Mouse (Mus musculus): ENCODE measurements around the gene Mmp24. TPM values are rescaled to one million over a fixed set of nuclear protein-coding genes. Genes with fewer than 3 reads are reported as not detected.

The Mmp24 gene
- polyA plus RNA-seq, 1 experiment from 2014 or later, result 16.2 TPM

DNA sequence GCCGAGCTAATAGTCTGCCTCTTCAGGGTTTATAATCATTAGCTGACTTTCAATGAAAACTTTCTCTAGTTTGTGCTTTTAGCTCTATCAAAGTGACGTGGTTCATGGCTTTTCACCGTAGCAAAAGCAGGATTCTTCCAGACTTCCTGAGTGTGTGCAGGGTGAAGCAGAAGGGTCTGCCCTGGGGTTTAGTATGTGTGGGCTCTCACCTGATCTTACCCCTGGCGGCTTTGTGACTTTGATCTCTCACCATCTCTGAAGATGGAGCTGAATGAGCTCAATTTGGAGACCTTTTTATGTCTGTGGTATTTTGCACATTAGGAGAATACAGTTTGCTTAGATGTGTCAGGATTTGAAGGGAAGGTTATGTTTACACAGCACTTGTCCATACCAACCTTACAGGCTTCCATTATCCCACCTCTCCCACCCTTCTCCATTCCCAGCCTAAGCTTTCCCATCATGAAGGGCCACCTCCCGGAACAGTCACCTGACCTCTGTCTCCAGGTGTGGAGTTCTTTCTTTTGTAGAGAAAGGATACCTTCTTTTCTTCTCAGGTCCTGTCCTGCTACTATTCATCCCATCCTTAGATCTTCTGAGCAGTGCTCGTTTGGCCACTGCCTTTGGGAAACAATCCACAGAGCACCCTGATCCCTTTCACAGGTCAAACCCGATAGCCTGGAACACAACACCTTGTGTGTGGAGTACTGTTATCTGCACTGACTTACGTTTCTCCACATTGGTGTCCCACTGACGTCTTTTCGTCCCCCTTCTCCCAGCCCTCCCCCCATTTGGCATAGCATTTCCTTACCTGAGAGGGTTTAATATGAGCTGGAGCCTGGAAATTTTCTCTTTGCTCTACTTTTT is 1.9 kb downstream of the Mmp24 start:
- no peak for ATAC-seq (ENCODE audit: low FRiP score)
- Histone ChIP-seq H3K4me2 (peak overlapping the region; percentile 83), H3K27me3 (replicated peaks) (peaks cover 16% of the 10 kb centered on the region), H3K9me3 (replicated peaks) (no peaks in the 10 kb centered on the region), H3K36me3 (no peaks in the 10 kb centered on the region), H3K4me3 (replicated peaks) (peak overlapping the region; percentile 79; the same call in 1 of the 2 replicates), H3K4me1 (peaks cover 47% of the 10 kb centered on the region), H3K9ac (replicated peaks) (no peak overlapping the region; the same call in 1 of the 2 replicates), H3K27ac (replicated peaks) (no peak overlapping the region)
- 65% methylated on average over 10 of the region's 10 CpGs for WGBS

DNA sequence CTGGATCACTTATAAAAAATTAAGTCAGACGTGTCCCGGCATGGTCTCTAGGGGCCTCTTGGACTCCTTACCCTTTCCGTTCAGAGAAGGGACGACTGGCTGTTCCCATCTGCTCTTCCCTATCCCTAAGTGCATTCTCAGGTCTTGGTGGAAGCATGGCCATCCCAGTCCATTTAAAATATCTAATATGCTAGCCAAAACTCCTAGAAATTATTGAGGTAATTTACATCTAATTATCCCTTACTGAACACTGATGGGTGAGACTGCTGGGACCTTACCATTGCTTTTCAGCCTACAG is 2.5 kb downstream of the Mmp24 start:
- no peak for ATAC-seq (ENCODE audit: low FRiP score)
- H3K4me3 ChIP-seq (replicated peaks), result no peak overlapping the region
- H3K9me3 ChIP-seq (replicated peaks), result no peaks in the 10 kb centered on the region
- peak overlapping the region; percentile 83 for H3K4me2 ChIP-seq
- no peak overlapping the region for H3K27ac ChIP-seq (replicated peaks)
- WGBS, result 35% methylated on average over 4 of the region's 4 CpGs
- H3K9ac ChIP-seq (replicated peaks), result no peak overlapping the region; the same call in 1 of the 2 replicates
- peaks cover 16% of the 10 kb centered on the region for H3K27me3 ChIP-seq (replicated peaks)
- no peaks in the 10 kb centered on the region for H3K36me3 ChIP-seq
- H3K4me1 ChIP-seq, result peaks cover 47% of the 10 kb centered on the region

DNA sequence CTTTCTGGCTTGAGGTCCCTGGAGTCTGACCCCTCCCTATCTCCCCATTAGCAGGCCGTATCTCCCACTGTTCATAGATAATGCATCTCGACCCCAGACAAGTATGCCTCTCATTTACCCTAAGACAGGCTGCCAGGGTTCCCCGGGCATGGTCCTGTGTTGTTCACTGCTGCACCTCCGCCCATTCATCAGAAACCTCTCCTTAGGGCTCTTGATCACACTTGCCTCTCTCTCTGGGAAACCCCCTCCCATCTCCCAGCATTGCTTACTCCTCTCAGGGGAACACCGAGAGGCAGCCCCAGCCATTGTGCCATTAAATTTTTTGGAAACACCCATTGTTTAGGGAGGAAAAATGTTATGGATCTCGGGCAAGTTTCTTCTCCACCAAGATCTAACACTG is 2.9 kb downstream of the Mmp24 start:
- peaks cover 13% of the 10 kb centered on the region for H3K27me3 ChIP-seq (replicated peaks)
- H3K9me3 ChIP-seq (replicated peaks), result no peaks in the 10 kb centered on the region
- H3K4me2 ChIP-seq, result peak overlapping the region; percentile 83
- WGBS, result 48% methylated on average over 6 of the region's 6 CpGs
- H3K4me1 ChIP-seq, result peaks cover 47% of the 10 kb centered on the region
- H3K4me3 ChIP-seq (replicated peaks), result no peak overlapping the region
- no peak for ATAC-seq (ENCODE audit: low FRiP score)
- no peak overlapping the region for H3K9ac ChIP-seq (replicated peaks)
- H3K36me3 ChIP-seq, result no peaks in the 10 kb centered on the region
- no peak overlapping the region for H3K27ac ChIP-seq (replicated peaks)

DNA sequence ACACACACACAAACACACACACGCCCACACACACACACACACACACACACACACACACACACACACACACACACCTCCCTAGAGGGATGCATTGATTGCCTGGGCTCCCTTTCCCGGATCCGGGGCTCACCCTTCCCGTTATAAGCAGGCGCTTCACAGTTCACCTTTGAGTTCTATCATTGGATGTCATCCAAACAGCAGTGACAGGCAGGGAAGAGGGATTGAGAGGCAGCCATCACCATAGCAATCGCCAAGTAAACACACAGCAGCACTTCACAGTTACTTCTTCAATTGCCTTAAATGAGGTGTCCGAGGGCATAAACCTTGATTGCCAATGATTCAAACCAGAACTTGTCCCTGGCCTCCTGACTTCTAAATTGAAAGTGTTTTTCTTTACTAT is 3.9 kb downstream of the Mmp24 start:
- ATAC-seq (ENCODE audit: low FRiP score), result no peak
- 40% methylated on average over 7 of the region's 7 CpGs for WGBS
- Histone ChIP-seq H3K9me3 (replicated peaks) (no peaks in the 10 kb centered on the region), H3K27me3 (replicated peaks) (0 out of 2 replicates have a peak, but pooled peaks cover 6% of the 10 kb centered on the region), H3K36me3 (no peaks in the 10 kb centered on the region), H3K4me1 (peaks cover 47% of the 10 kb centered on the region), H3K4me3 (replicated peaks) (no peak overlapping the region), H3K27ac (replicated peaks) (no peak overlapping the region), H3K4me2 (no peak overlapping the region), H3K9ac (replicated peaks) (no peak overlapping the region)

DNA sequence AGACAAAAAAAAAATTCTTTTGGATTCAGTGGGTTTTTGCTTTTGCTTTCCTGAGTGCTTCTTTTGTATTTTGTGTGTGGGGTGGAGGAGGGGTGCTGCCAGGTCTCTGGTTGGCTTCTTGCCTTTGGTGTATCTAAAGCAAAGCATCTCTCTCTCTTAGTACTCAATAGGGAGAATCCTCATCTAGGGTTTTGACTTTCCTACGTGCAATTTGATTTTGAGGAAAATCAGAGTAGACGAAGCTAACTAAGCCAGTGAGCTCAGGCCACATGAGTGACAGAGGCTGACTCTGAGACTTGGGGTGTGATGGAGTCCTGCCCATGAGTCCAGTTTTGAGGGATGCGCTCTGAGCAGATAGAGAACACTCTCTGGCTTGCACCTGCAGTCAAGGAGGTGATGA is 4.4 kb downstream of the Mmp24 start:
- H3K9me3 ChIP-seq (replicated peaks), result no peaks in the 10 kb centered on the region
- 0 out of 2 replicates have a peak, but pooled peaks cover 2% of the 10 kb centered on the region for H3K27me3 ChIP-seq (replicated peaks)
- no peak overlapping the region for H3K9ac ChIP-seq (replicated peaks)
- no peaks in the 10 kb centered on the region for H3K36me3 ChIP-seq
- 79% methylated on average over 3 of the region's 3 CpGs for WGBS
- H3K4me2 ChIP-seq, result no peak overlapping the region
- H3K4me3 ChIP-seq (replicated peaks), result no peak overlapping the region
- peaks cover 45% of the 10 kb centered on the region for H3K4me1 ChIP-seq
- ATAC-seq (ENCODE audit: low FRiP score), result no peak
- H3K27ac ChIP-seq (replicated peaks), result no peak overlapping the region

DNA sequence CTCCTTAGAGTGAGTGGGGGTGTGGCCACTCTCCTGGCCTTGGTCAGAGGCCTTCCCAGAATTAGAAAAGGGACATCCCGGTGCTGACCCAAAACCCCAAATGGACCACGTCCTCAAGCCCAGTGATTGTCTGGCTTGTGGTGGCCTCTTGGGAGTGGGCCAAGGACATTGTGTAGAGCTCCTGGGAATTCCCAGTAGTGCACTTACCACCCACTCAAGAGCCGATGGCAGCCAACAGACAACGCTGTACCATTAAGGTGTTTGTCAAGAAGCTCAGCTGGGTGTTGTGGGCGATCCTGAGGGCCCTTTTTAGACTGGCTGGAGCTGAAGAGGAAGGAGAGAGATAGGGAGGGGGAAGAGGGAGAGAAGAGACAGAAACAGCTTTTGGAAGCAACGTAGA is 9.4 kb downstream of the Mmp24 start:
- H3K4me2 ChIP-seq, result no peak overlapping the region
- no peak overlapping the region for H3K4me3 ChIP-seq (replicated peaks)
- ATAC-seq (ENCODE audit: low FRiP score), result no peak
- H3K27ac ChIP-seq (replicated peaks), result no peak overlapping the region
- peaks cover 5% of the 10 kb centered on the region; the same call in 1 of the 2 replicates for H3K4me1 ChIP-seq
- no peaks in the 10 kb centered on the region for H3K36me3 ChIP-seq
- no peak overlapping the region for H3K9ac ChIP-seq (replicated peaks)
- WGBS, result 68% methylated on average over 6 of the region's 6 CpGs
- H3K27me3 ChIP-seq (replicated peaks), result no peaks in the 10 kb centered on the region
- H3K9me3 ChIP-seq (replicated peaks), result no peaks in the 10 kb centered on the region

DNA sequence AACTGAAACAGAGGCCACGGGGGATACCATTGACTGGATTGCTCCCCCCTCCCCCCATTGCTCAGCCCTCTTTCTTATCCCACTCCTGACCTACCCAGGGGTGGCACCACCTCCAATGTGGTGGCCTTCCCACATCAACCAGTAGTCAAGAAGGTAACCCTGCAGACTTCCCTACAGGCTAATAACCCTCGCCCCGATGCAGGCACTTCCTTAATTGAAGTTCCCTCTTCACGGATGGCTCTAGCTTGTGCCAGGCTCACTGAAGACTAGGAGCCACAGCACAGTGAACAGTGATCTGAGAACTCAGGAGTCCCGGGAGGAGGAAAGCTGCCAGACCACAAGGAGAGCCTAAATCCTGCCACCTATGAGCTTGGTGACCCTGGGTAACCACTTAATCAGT is 11.8 kb downstream of the Mmp24 start:
- H3K9ac ChIP-seq (replicated peaks), result no peak overlapping the region
- no peak overlapping the region for H3K4me2 ChIP-seq
- no peaks in the 10 kb centered on the region; the same call in 1 of the 2 replicates for H3K4me1 ChIP-seq
- 73% methylated on average over 5 of the region's 5 CpGs for WGBS
- no peak overlapping the region for H3K4me3 ChIP-seq (replicated peaks)
- no peaks in the 10 kb centered on the region for H3K9me3 ChIP-seq (replicated peaks)
- no peaks in the 10 kb centered on the region for H3K36me3 ChIP-seq
- no peaks in the 10 kb centered on the region for H3K27me3 ChIP-seq (replicated peaks)
- H3K27ac ChIP-seq (replicated peaks), result no peak overlapping the region
- ATAC-seq (ENCODE audit: low FRiP score), result no peak

DNA sequence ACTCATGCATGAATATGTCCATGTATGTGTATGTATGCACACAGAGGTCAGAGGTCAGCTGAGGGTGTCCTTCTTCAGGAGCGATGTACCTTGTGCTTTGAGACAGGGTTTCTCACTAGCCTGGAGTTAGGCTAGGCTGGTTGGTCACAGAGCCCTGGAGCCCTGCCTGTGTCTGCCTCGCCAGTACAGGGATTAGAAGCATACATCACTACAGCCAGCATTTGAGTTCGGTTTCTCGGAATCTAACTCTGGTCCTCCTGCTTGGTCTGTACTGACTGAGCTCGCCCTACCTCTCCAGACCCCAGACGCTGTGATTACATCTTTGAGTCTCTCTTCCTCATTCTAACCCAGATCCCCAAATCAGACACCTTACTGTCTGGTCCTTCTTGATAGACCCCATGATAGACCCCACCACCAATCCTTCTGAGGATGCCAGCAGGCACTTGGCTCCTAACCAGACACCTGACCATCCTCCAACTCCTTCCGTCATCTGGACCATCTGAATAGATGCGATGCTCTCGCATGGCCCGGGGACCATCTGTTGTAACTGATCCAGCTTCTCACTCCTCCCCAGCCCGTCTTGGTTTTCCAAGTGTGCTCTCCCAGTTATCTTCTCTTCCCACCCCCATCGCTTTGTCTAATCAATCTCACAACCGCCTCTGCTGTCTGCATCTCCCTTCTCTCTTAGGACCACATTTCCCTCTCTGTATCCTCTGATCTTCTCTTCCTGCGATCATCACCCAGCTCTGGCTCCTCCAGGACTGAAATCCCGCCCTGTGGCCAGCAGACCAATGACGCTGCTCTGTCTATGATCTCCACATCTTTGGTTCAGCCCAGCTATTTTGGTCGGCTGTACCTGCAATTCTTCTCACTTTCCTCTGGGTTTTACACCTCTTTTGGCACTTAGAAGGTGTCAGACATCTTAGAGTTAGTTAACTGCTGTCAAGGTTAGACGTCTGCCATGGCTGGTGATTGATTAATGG is 13.1 kb downstream of the Mmp24 start:
- no peak overlapping the region for H3K4me3 ChIP-seq (replicated peaks)
- no peaks in the 10 kb centered on the region for H3K36me3 ChIP-seq
- H3K4me1 ChIP-seq, result no peaks in the 10 kb centered on the region; the same call in 1 of the 2 replicates
- ATAC-seq (ENCODE audit: low FRiP score), result no peak
- no peak overlapping the region for H3K9ac ChIP-seq (replicated peaks)
- no peaks in the 10 kb centered on the region for H3K9me3 ChIP-seq (replicated peaks)
- H3K27ac ChIP-seq (replicated peaks), result no peak overlapping the region
- H3K27me3 ChIP-seq (replicated peaks), result no peaks in the 10 kb centered on the region
- H3K4me2 ChIP-seq, result no peak overlapping the region
- WGBS, result 76% methylated on average over 18 of the region's 18 CpGs

DNA sequence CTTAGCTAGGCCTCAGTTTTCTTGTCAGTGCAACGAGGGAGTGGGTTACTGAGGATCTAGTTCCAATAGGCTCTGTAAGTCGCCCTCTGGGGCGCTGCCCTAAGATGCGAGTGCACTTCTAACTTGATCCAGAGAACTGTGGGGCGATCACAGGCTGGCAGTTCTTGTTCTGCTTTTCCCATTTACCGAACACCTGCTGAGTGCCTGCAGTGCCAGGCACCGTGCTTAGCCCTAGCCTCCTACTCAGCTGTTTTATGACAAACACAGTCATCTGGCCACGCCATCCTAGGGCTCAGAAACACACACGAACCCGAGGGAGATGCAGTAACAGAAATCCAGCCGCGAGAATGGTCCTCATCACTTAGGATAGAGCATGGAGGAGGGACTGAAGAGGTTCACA is 17.8 kb downstream of the Mmp24 start:
- WGBS, result 31% methylated on average over 12 of the region's 12 CpGs
- H3K4me1 ChIP-seq, result no peaks in the 10 kb centered on the region
- ATAC-seq (ENCODE audit: low FRiP score), result no peak

DNA sequence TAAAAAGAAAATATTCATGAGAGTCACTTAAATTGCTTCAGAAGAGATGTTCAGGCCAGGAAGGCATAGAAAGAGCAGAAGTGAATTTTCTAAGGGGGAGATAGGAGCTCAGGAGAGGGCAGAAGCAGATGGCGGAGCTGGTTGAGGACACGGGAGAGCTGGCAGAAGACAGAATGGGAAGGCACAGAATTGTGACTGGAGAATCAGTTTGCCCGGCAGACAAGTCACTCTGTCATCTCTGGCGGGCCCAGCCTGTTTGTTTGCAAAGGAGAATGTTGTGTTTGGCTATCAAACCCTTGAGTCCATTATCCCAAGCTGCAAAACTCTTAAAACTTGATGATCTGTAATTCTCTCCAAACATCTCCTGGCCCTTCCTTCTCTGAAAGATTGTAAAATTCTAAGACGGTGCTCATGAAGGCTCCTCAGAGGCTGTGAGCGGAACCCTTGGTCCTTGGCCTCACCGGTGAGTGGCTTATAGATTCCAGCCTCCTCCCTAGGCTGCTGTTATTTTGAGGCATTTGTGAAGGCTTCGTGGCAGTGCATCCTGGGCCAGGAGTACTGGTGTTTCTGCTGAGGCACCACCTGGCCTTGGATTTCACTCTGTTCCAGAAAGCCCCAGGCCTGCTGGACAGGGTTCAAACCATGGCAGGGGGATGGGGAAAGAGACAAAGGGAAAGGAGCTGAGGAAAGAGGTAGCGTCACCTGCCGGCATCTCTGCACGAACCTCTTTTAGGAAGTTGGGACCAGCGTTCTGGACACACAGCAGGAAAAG is 19.7 kb downstream of the Mmp24 start:
- Histone ChIP-seq H3K9ac (replicated peaks) (no peak overlapping the region), H3K36me3 (peaks cover 36% of the 10 kb centered on the region), H3K4me3 (replicated peaks) (no peak overlapping the region), H3K27me3 (replicated peaks) (no peaks in the 10 kb centered on the region), H3K27ac (replicated peaks) (no peak overlapping the region), H3K4me2 (no peak overlapping the region), H3K4me1 (no peaks in the 10 kb centered on the region), H3K9me3 (replicated peaks) (no peaks in the 10 kb centered on the region)
- WGBS, result 91% methylated on average over 12 of the region's 12 CpGs
- no peak for ATAC-seq (ENCODE audit: low FRiP score)

More for the DNA sequence above, 17.8 kb downstream of the Mmp24 start:
- Histone ChIP-seq H3K27me3 (replicated peaks) (no peaks in the 10 kb centered on the region), H3K9me3 (replicated peaks) (no peaks in the 10 kb centered on the region), H3K9ac (replicated peaks) (no peak overlapping the region), H3K36me3 (peaks cover 17% of the 10 kb centered on the region), H3K4me2 (no peak overlapping the region), H3K27ac (replicated peaks) (no peak overlapping the region), H3K4me3 (replicated peaks) (no peak overlapping the region)

DNA sequence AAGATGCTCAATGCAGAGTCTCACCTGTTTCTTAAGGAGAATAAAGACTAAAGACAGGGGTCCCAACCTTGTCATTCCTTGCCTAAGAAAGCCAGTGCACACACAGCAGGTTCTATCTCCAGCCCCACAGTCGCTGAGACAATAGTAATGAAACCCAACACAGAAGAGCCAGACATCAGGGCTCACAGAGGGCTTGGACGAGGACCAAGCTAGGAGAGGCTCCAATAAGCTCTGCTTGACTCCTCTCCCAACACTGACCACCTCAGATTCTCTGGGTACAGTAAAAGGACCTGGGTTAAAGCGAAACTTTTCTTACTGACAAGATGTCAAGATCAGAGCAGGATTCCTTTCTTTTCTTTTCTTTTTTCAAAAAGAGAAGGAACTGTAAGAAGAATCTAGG is 23.5 kb downstream of the Mmp24 start:
- Histone ChIP-seq H3K27ac (replicated peaks) (no peak overlapping the region), H3K27me3 (replicated peaks) (no peaks in the 10 kb centered on the region), H3K4me2 (no peak overlapping the region), H3K36me3 (peaks cover 65% of the 10 kb centered on the region), H3K9me3 (replicated peaks) (no peaks in the 10 kb centered on the region), H3K9ac (replicated peaks) (no peak overlapping the region), H3K4me1 (no peaks in the 10 kb centered on the region), H3K4me3 (replicated peaks) (no peak overlapping the region)
- no peak for ATAC-seq (ENCODE audit: low FRiP score)
- WGBS, result 63% methylated on average over 3 of the region's 3 CpGs

Data from neural tube, embryonic 15.5 days (tissue).